Mouse (Mus musculus) heart, embryonic 16.5 days (tissue): ENCODE results near the gene Spesp1. TPM values are rescaled to one million over a fixed set of nuclear protein-coding genes. Genes with fewer than 3 reads are reported as not detected.

Experiments
- ATAC-seq: fragments of 200-750 bp; cut with Nextera tagmentation; replicated peaks from 2 replicates; pipeline ENCODE4 v1.8.0; 2017; ENCODE audit warnings: moderate number of reproducible peaks; ENCODE audit not compliant: insufficient read depth, low FRiP score; ENCODE audit errors: extremely low read depth
- H3K27ac ChIP-seq: fragments of 300-500 bp; sonication (generic); 2 replicates; pipeline ENCODE4 v1.5.1; 2014; ENCODE audit warnings: mild to moderate bottlenecking, low read length, control low read depth, moderate library complexity
- H3K27me3 ChIP-seq: fragments of 300-500 bp; sonication (generic); 2 replicates; pipeline ENCODE4 v1.6.1; 2014; ENCODE audit warnings: low read length, mixed read lengths; ENCODE audit not compliant: control insufficient read depth, insufficient read depth
- H3K36me3 ChIP-seq: fragments of 300-500 bp; sonication (generic); 2 replicates; pipeline ENCODE4 v1.6.1; 2014; ENCODE audit not compliant: control insufficient read depth, insufficient read depth
- H3K4me1 ChIP-seq: fragments of 300-500 bp; sonication (generic); 2 replicates; pipeline ENCODE4 v1.6.1; 2014; ENCODE audit warnings: low read length, mixed read lengths; ENCODE audit not compliant: control insufficient read depth, insufficient read depth
- H3K4me2 ChIP-seq: fragments of 300-500 bp; sonication (generic); 2 replicates; pipeline ENCODE4 v1.6.1; 2014; ENCODE audit warnings: low read depth, mild to moderate bottlenecking, control low read depth, low read length
- H3K4me3 ChIP-seq: fragments of 300-500 bp; sonication (generic); 2 replicates; pipeline ENCODE4 v1.5.1; 2014; ENCODE audit warnings: mild to moderate bottlenecking, control low read depth, low read length
- H3K9ac ChIP-seq: fragments of 300-500 bp; sonication (generic); 2 replicates; pipeline ENCODE4 v1.6.1; 2014; ENCODE audit warnings: low read length, control low read depth
- H3K9me3 ChIP-seq: fragments of 300-500 bp; sonication (generic); replicated peaks from 2 replicates; pipeline ENCODE4 v1.6.1; 2016; ENCODE audit warnings: low read length; ENCODE audit not compliant: control insufficient read depth
- WGBS: fragments of 180-500 bp; shearing (Covaris S2); extraction: QIAGEN DNeasy Blood & Tissue Kit; methylation state at CpG from one replicate; pipeline ENCODE4 v1.1.7; 2014; 5-methylcytosine and 5-hydroxymethylcytosine counted together
- polyA plus RNA-seq: library from polyadenylated mRNA; unstranded; fragments of >200 nt; fragmentation: Nextera tagmentation; extraction: Ambion mirVana; gene quantifications from 2 replicates; pipeline ENCODE4 v1.2.1, GENCODE M21; 2015

The Spesp1 gene
- not detected in 2 replicates for polyA plus RNA-seq

- no peaks in the 10 kb centered on the region for H3K36me3 ChIP-seq
- peaks cover 3% of the 10 kb centered on the region; the same call in 1 of the 2 replicates for H3K27me3 ChIP-seq
- H3K9ac ChIP-seq, result no peak within 1 kb of the TSS
- H3K4me1 ChIP-seq, result no peaks in the 10 kb centered on the region
- WGBS, result 75% methylated on average over 27 of the region's 27 CpGs
- H3K4me3 ChIP-seq, result no peak within 1 kb of the TSS
- H3K27ac ChIP-seq, result no peak within 1 kb of the TSS
- no peaks in the 10 kb centered on the region for H3K9me3 ChIP-seq
- ATAC-seq, result no peak
- H3K4me2 ChIP-seq, result no peak within 1 kb of the TSS
Measured at GRCm38 (mm10) chr9:62281991-62282390, at the start of gene Spesp1. TSS of gene Spesp1 (minus strand) at chr9:62282208.

DNA sequence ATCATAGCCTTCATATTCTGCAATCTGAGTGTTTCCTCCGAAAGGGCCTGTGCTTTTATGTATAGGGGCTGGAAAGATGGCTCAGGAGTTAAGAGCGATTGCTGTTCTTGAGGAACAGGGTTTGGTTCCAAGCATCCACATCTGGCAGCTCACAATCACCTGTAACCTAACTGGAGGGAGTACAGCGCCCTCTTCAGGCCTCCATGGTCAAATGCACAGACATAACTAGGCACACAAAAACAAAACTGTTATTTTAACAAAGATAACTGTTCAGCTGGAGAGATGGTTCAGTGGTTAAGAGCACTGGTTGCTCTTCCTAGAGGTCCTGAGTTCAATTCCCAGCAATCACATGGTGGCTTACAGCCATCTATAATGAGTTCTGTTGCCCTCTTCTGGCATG, 44.0 kb upstream of the Spesp1 start:
- 68% methylated on average over 3 of the region's 3 CpGs for WGBS
- H3K4me3 ChIP-seq, result no peak overlapping the region
- H3K9me3 ChIP-seq, result peaks cover 1% of the 10 kb centered on the region; the same call in 1 of the 2 replicates
- no peak overlapping the region for H3K4me2 ChIP-seq
- H3K27me3 ChIP-seq, result no peaks in the 10 kb centered on the region
- no peak for ATAC-seq
- no peak overlapping the region for H3K27ac ChIP-seq
- H3K36me3 ChIP-seq, result no peaks in the 10 kb centered on the region
- no peak overlapping the region for H3K9ac ChIP-seq
- no peaks in the 10 kb centered on the region for H3K4me1 ChIP-seq

- Histone ChIP-seq H3K27me3 (no peaks in the 10 kb centered on the region), H3K4me3 (no peak overlapping the region), H3K4me1 (no peaks in the 10 kb centered on the region), H3K4me2 (no peak overlapping the region), H3K36me3 (no peaks in the 10 kb centered on the region), H3K9ac (no peak overlapping the region), H3K9me3 (peaks cover 3% of the 10 kb centered on the region; the same call in 1 of the 2 replicates), H3K27ac (no peak overlapping the region)
- ATAC-seq, result no peak
- WGBS, result 59% methylated on average over 1 of the region's 1 CpGs
Measured at GRCm38 (mm10) chr9:62323816-62324215, 41.8 kb upstream of the Spesp1 start.

- no peaks in the 10 kb centered on the region for H3K36me3 ChIP-seq
- no peak overlapping the region for H3K4me2 ChIP-seq
- WGBS, result 71% methylated on average over 4 of the region's 4 CpGs
Measured at GRCm38 (mm10) chr9:62318729-62319128, 36.7 kb upstream of the Spesp1 start.

GRCm38 (mm10) chr9:62315556-62315955, 33.5 kb upstream of the Spesp1 start:
- Histone ChIP-seq H3K4me1 (no peaks in the 10 kb centered on the region), H3K36me3 (no peaks in the 10 kb centered on the region), H3K9ac (no peak overlapping the region), H3K27me3 (no peaks in the 10 kb centered on the region), H3K9me3 (no peaks in the 10 kb centered on the region), H3K4me3 (no peak overlapping the region), H3K4me2 (no peak overlapping the region), H3K27ac (no peak overlapping the region)
- no peak for ATAC-seq
- 79% methylated on average over 6 of the region's 6 CpGs for WGBS

More at GRCm38 (mm10) chr9:62318729-62319128, 36.7 kb upstream of the Spesp1 start:
- Histone ChIP-seq H3K4me1 (no peaks in the 10 kb centered on the region), H3K4me3 (no peak overlapping the region), H3K9ac (no peak overlapping the region), H3K9me3 (peaks cover 3% of the 10 kb centered on the region; the same call in 1 of the 2 replicates), H3K27me3 (no peaks in the 10 kb centered on the region), H3K27ac (no peak overlapping the region)
- ATAC-seq, result no peak

DNA sequence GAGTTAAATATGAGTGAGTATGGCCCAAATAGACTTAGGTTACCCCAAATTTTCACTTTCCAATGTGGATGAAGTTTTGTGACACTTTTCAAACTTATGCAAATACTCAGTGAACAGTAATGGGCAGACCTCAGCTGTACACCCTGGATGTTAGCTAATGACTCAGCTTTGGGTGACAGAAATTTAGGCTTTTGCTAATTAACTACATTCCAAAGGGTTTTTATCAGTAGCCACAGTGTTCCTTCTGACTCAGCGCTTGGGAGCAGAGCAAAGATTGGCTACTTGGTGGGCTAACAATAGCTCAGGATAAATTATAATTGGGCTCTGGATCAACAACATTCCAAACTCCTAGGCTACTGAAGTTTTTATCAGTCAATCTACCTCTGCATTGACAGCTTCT, 14.9 kb upstream of the Spesp1 start:
- Histone ChIP-seq H3K27me3 (no peaks in the 10 kb centered on the region), H3K36me3 (no peaks in the 10 kb centered on the region), H3K4me1 (no peaks in the 10 kb centered on the region), H3K9ac (no peak overlapping the region), H3K4me2 (no peak overlapping the region), H3K27ac (no peak overlapping the region), H3K9me3 (no peaks in the 10 kb centered on the region), H3K4me3 (no peak overlapping the region)
- WGBS, result 29% methylated on average over 1 of the region's 1 CpGs
- no peak for ATAC-seq

DNA sequence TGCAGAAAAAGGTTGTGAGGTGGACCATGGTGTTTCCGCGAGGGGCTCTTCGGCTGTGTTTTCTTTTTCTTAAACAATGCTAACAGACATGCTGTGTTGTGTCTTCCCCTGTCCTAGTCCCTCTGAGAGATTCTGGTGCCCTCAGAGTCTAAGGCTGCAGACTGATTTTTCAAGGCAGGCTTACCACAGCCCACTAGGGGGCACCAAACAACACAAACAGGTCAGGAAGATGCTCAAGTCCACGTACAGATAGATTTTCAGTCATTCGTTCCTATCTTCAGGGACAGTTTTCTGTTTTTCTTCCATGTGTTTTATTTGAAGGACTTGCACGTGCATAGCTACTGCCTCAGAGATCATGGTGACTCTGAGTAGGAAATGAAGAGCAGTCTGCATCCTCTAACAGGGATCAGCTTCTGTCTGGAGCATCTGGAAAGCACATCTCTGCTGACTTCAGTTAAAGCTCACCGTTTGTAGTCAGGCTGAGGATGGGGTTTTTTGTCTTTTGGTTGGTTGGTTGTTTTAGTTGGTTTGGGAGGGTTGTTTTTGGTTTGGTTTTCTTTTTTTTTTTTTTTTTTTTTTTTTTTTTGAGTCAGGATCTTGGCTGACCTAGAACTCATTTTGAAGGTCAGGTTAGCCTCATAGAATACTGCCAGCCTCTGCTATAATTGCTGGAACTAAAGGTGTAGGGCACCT, 13.1 kb upstream of the Spesp1 start:
- no peak overlapping the region for H3K9ac ChIP-seq
- H3K4me1 ChIP-seq, result no peaks in the 10 kb centered on the region
- H3K27me3 ChIP-seq, result no peaks in the 10 kb centered on the region
- 21% methylated on average over 7 of the region's 7 CpGs for WGBS
- H3K27ac ChIP-seq, result no peak overlapping the region
- no peaks in the 10 kb centered on the region for H3K9me3 ChIP-seq
- H3K36me3 ChIP-seq, result no peaks in the 10 kb centered on the region
- no peak for ATAC-seq
- H3K4me2 ChIP-seq, result no peak overlapping the region
- H3K4me3 ChIP-seq, result no peak overlapping the region

GRCm38 (mm10) chr9:62287633-62288025, 5.6 kb upstream of the Spesp1 start:
- no peak for ATAC-seq
- Histone ChIP-seq H3K4me3 (no peak overlapping the region), H3K27ac (no peak overlapping the region), H3K9me3 (no peaks in the 10 kb centered on the region), H3K9ac (no peak overlapping the region), H3K4me1 (no peaks in the 10 kb centered on the region), H3K4me2 (no peak overlapping the region), H3K27me3 (peaks cover 3% of the 10 kb centered on the region; the same call in 1 of the 2 replicates), H3K36me3 (no peaks in the 10 kb centered on the region)
- WGBS, result 79% methylated on average over 4 of the region's 4 CpGs

DNA sequence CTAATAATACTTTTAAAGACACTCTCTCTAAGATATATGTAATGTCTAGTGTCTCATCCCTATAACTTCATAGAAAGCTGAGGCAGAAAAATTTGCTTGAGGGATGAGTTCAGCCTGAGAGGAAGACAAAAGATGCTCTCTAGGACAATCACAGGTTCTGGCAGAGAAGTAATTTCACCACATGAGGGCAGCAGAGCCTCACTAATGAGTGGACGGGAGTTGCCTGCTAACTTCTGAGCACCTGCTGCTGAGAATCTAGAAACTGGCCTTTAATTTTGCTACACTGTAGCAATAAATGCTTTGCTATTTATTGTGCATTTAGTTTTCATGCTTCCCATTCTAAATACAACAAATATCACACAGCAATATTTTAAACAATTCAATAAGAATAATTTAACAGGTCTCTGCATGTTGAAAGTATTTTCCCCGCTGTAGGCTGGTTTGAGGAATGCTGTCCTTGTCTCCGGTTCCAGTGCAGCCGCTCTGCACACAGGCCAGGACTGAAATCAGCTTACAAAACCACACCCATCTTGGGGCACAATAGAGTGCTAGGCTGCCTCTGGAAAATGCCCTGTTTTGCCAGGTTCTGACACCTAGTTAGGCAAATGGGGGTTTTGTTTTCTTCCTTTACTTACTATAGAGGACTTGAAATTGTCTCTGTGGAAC, 5.1 kb upstream of the Spesp1 start:
- Histone ChIP-seq H3K27ac (no peak overlapping the region), H3K9me3 (no peaks in the 10 kb centered on the region), H3K4me1 (no peaks in the 10 kb centered on the region), H3K9ac (no peak overlapping the region), H3K4me2 (no peak overlapping the region), H3K27me3 (peaks cover 3% of the 10 kb centered on the region; the same call in 1 of the 2 replicates), H3K36me3 (no peaks in the 10 kb centered on the region), H3K4me3 (no peak overlapping the region)
- ATAC-seq, result no peak
- 31% methylated on average over 4 of the region's 4 CpGs for WGBS
